Mouse (Mus musculus) testis, postnatal 10 days (tissue): ENCODE measurements around the gene Plxnd1.

Experiments
- DNase-seq: peaks from one replicate; pipeline ENCODE4 v3.0.0; 2021; ENCODE audit warnings: low spot score

Plxnd1 gene

DNA sequence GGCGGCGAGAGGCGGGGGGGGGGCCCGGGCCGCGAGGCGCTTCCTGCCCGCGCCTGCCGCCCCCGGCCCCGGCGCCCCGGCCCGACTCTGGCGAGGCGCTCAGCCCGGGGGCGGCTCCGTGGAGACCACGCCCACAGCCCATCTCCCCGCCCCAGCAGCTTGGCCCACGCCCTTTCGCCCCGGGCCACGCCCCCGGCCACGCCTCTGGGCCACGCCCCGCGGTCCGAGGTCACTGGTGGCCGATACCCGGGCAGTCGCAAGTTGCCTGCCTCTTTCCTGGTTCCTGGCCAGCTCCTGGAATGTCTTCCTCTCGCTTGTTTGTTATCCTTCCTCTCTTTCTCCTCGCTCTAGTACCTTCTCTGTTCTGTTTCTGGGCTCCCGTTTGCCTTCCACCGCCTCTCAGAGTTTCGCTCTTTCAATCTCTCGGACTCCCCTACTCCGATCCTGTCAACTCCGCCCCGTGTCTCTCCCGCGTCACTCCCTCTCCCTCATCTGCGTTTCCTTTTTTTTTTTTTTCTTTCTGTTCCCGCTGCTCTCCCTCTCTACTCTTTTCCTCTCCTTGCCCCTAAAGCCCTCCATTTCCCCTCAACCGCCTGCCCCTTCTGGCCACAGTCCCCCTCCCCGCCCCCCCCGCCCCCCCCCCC is at the start of gene Plxnd1:
Gene Plxnd1, minus strand, starts transcription at position 129 of the 644 bp plus-strand sequence.
- DNase-seq = peak; percentile 97

DNA sequence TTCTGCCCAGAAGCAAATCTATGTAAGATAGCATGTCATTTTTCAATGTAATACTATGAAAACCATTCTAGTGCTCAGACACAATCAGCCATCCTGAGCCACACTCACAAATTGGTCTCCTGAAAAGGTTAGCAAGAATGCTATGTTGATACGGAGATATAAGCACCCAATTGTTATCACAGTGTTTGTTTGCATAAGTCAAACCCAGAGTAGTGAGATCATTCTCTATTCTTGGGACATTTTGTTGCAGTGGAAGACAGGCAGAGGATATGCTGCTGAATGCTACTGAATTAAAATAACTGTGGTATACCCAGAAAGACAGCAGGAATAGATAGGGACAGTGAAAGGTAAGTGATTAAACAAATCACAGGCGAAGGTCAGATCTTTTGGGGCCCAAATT is 49.2 kb upstream of the Plxnd1 start:
- DNase-seq = no peak

DNA sequence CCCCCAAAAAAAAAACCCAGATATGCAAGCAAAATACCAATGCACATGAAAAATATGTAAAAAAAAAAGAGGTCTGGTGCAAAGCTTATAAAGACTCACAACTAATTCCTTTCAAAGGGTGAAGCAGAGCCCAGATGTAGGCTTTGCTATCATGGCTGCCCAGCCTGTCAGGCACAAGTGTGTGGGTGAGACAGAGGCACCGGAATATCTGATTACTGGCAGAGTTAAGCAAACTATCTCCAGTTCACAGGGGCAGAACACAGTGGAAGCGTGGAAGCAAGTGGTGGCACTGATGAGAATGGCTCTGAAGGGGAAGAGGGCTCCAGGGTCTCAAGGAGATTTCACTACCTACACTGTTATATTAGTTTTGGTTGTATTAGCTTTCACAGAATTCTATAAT is 43.4 kb upstream of the Plxnd1 start:
- DNase-seq = no peak

DNA sequence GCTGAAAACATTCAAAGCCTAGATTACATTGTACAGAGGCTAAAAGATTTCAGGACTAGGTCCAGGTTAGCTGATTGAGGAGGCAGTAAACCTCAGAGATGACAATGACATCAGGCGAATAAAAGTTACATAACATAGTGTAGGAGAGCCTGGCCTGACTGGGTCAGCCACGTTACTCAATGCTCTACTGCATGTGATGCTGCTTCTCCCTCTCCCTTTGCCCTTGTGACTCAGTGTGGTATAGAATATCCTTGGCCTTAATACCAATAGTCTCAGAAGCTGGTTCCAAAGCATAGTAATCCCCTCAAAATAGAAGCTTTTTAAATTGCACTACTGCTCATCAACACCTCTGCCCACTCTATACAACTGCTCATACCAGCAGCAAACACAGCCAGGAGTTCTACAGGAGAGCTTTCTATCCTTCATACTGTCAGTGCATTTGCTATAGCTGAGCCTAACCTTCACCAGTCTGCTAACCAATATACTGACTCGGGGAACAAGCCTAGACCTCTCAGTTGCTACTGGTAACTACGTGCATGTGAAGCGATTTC is 42.6 kb upstream of the Plxnd1 start:
- DNase-seq = no peak

DNA sequence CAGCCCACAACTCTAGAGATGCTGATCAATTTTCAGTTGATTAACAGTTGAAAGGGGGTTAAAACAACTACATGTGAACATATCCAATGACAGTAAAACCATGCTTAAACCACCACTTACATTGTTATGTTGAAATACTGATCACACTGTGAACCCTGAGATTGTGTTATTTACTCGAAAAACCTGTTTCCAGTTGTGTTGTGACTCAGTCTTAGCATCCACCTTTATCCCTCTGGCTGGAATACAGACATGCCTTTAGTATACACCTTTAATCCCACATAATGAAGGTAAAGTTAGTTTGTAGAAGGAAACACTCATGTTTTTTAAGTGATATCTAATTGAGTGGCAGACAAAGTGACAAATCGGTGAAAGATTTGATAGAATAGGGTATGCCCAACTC is 41.8 kb upstream of the Plxnd1 start:
- DNase-seq = no peak

DNA sequence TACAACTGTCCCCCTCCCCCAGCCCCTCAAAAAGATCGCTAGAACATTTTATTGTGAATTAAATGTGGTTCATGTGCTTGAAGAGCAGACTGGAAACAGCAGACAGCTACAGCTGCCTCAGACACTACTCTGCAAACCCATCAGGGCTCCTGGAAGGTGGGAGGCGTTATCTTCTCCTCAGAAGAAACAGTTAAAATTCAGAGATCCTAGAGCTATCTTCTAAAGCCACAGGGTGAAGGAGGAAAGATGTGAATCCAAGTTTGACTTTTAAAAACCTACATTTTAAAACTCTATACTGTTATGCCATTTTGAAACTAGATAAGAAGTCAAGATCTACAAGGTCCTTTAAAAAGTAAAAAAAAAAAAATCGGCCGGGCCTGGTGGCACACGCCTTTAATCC is 36.2 kb upstream of the Plxnd1 start:
- no peak for DNase-seq

DNA sequence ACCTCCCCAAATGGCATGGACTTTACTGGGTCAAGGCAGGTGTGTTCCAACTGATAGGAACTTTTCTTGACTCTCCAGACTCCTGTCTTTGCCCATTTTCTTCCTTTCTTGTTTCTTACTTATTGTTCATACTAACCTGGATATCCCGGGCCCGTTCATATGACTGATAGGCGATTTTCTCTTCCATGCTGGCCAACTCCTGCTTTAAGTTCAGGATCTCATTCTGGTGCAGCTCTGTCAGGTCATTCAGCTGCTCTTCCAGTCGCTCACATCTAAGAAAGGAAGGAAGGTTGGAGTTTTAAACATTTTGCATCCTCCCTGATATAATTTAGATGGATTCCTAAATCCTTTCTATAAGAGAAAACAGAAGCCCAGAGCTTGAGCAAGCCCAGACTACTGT is 29.9 kb upstream of the Plxnd1 start:
- no peak for DNase-seq

DNA sequence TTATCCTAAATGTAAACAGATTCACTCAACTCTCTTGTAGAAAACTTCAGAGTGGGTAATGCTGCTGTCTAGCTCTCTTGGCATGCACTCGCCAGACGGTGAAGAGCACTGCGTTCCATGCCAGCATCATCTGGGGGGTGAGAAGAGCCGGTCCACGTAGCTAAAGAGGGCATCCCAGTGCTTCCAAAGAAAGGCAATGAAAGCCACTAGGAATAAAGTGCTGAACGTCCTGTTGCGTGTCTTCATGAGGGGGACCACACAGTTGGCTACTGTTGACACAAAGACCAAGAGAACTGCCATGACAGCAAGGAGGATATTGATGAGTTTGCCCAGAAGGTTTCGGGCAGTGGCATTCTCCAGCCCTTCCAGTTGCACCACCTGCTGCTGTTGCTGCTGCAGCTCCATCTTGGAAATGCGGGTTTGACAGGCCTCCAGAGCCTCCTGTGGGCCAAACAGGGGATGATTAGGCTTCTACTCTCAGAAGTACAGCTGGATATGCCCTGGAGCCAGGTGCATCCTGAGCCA is 27.2 kb upstream of the Plxnd1 start:
- DNase-seq = no peak

DNA sequence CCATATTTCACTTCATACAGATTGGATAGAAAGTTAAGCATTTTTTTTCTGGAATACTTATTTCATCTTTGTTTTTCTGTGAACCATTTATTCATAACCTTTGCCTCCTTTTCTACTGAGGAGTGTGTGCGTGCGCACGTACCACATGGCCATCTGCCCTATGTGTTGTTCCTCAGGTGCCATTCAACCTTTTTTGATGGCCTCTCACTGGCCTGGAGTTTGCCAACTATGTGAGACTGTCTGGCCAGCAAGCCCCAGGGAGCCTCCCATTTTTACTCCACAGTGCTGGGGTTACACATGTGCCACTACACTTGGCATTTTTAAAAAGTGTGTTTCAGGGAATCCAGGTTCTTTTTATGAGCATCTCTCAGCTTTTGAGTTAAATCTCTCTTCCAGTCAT is 21.1 kb upstream of the Plxnd1 start:
- DNase-seq = no peak

DNA sequence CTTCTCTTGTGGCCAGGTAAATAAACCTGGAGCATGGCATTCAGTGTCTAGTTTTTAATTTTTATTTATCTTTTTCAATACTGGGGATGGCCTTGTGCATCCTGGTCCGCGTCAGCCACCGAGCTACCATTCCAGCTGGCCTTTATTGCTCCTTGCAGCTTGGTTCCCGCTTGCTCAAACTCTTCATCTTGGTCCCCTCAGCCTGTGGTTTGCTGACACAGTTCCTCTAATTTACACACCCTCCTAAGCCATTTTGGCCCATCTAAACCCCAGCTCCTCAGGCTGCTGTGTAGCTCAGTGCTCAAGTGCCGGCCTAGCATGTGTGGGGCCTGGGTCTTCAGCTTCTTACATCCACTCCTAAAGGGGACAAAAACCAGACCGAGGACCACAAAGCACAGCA is 19.3 kb upstream of the Plxnd1 start:
- no peak for DNase-seq

DNA sequence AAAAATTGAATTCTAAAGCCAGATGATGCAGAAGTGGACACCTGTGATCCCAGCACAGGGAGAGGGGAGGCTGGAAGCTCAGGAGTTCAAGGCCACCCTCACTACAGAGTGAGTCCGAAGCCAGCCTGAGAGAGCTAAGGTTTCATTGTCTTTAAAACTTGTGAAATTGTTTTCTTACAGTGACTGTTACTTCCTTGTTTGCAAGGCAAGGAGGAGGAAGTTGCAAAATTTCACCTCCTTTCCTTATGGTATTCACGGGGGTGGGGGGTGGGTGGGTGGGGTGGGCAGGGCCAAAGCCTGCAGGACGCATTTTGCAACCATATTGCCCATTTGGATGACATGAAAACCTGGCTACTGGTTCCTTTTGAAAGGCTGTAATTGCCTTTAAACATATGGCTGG is 18.9 kb upstream of the Plxnd1 start:
- no peak for DNase-seq

DNA sequence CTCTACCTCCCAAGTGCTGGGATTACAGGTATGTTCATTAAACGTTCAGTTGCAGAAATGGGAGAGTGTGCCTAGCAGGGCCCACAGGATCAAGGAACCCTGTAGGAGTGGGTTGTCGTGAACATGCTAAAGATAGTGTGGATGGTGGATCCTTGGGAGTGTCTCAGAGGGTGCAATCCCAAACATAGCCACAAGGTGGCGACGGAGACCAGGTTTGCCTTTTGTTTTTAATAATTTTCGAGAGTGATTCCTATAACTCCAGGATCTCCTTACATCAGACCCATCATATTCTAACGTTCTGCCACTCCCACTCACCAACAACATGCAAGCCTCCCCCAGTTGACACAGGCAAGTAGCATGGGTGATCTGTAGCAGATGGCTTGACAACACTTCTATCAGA is 15.7 kb upstream of the Plxnd1 start:
- peak; percentile 93 for DNase-seq

DNA sequence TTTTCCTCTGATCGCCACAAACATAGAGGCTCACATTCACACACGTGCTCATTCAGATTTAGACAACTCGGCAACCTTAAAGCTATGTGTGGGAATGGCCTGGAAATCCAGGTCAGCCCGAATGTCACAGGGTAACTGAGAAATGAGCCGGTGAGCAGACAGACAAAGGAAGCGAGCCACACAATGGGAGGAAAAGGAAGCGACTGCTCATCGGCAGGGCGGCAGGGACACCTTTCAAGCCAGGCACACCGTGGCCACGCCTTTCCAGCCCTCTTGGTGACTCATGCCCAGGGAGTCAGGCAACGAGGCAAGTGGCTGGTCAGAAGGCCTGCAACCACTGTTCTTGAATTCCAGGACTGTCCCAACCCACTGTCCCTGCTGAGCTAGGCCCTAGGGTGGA is 14.6 kb upstream of the Plxnd1 start:
- peak; percentile 49 for DNase-seq

DNA sequence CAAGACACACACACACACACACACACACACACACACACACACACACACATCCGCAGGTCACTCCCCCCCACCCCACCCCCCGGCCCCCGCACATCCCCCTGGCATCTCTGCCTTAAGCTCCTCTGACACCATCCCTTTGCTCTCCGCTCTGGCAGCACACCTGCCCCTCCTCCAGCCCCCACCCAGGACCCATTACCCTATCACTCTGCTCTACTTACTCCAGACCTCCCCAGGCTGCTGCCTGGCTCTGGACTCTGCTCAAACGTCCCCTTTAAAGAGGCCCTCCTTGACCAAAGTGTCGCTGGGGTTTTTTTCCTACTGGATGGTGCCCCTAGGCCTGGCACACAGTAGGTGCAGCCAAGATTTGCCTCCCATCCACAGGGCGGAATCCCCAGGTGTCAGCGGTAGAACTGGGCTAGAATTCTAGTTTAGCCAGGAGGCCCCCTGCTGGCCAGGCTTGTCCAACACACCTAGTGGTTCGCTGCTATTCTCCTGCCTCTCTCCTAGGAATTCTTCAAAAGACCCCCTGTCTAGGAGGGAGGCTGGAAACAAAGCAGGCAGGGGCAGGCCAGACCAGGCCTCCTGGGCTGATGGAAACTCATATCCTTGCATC is 12.9 kb upstream of the Plxnd1 start:
- peak; percentile 86 for DNase-seq

DNA sequence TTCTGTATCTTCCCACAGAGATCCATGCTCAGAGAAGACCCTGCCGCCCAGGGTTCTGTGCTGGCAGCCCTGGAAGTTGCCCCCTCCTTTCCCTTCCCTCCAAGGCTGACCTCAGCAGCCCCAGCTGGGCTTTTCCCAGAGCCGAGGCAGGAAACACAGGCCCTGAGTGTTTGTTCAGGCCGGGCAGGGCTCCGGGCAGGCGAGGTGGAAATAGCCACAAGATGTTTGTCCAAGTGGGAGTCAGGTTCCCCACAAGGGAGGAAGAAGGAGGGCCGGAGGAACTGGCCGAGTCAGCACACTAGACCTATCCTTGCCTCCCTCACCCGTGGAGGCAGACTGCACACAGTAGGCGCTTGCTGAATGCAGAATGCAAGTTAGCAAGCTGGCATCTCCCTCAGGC is 11.9 kb upstream of the Plxnd1 start:
- DNase-seq = peak; percentile 46

DNA sequence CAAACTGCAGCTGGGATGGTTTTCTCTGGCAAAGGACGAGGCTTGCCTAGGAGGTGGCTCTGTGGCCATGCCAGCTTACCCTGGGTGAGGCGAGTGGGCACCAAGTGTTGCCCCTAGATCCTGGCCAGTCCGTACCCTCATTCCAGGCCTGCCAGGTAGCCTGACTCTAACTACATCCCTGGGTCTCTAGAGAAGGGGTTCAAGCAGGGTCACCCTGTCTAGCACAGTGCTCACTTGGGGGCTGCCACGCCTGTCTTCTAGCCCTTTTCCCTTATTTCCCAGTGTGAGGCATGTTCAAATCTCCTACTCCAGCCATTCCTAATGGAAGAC is 11.1 kb upstream of the Plxnd1 start:
- no peak for DNase-seq

DNA sequence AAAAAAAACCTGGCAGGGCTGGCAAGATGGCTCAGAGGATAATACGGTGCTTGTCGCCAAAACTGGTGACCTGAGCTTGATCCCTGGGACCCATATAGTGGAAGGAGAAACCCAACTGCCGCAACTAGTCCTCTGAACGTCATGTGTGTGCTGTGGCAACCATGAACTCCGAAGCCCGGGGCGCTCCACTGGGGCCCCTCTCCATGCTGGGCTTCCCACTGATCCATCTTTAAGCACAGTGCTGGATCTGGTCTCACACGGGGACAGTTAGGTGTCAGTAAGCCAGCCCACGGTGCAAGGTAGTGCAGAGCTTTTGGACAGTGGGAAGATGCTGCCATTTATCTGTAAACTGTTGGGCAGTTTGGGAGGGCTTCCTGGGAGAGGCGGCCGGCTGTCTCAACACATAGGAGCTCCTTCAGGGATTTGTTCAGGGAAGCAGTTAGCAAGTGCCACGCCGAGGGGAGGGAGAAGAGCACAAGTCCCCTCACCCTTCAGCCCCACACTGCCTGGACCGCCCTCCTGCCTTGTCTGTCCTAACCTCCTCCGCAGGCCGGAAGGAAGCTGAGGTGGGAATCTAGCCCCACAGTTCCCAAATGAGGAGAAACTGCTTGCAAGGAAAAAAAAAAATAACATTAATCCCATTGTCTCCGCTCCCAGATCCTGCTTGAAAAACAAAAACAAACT is 10.6 kb upstream of the Plxnd1 start:
- peak; percentile 42 for DNase-seq

DNA sequence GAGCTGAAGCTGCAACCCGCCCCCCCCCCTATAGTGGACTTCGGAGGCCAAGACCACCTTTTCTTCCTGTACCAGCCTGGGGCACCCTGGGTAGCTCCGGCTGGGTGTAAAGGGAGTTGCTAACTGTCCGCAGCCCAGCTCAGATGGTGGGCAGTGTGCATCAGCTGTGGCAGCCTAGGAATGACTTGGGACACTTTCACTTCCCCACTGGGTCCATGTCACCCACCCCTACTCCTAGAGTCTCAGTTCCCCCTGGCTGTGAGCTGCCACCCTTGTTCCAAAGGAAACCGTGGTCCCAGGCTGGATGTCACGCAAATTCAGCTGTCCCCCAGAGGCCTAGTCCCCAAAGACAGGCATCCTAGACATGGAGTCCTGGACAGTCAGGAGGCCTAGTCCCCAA is 9.9 kb upstream of the Plxnd1 start:
- DNase-seq = peak; percentile 37

DNA sequence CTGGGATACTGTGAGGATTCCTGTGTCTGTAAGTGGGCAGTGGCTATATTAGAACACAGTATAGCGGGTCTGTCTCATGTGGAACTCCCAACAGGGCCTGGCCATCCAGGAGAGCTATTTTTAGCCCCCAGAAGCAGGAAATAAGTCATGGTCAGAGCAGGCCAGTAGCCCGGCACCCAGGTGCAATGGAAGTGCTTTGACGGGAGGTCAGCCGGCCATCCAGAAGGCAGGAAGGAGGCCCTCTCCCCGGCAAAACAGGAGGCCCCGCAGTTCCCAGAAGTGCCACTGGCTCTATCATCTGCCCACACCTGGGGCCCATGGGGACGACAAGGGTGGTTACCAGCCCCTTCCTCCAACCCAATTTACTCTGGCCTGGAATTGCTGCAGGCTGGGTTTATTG is 9.3 kb upstream of the Plxnd1 start:
- peak; percentile 37 for DNase-seq

DNA sequence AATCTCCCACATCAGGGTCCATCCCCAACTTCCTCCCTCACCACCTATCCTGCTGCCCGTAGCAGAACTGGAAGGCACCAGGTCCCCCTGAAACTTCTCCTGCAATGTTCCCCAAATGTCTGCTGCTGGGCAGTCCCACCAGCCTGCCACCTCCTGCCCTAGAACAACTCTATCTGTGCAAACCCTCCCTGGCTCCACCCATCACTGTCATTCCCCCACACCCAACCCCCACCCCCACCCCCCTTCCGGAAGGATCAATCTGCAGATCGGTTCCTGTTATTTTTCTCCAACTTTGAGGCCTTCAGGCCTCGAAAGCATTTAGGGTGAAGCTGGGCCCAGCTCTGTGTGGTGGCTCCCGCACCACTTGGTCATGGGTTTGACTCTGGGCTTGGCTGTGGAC is 8.7 kb upstream of the Plxnd1 start:
- no peak for DNase-seq

DNA sequence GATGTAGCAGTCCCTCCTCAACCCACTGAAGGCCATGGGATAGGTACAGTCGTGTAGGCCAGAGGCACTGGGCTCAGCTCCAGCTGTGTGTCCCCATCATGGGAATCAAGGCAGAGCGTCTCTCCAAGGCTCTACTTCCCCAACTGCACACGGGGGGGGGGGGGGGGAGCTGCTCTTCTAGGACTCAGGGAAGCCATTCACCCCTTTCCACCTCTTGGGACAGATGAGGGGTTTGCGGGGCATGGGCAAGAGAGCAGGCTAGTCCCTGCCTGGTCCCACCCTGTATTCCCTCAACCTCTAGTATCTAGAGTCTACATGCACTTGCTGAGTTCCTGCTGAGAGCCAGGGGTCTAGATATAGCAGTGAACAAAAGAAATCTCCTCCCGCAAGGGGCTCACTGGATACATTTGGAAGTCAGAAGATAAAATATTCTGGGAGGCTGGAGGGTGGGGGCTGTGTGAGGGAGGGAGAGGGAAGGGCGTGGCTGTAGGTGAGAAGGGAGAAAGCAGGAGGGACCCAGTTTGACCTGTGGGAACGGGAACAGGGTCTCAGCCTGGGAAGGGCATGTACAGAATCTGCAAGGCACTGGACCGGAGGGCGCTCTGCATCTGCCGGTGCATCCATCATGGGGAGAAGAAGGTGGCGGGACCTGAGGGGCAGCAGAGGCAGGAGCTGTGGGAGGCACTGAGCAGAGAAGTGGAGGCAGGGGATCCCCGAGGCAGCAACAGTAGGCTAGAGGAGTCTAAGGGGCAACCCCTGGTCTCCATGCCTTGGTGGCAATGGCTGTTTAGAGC is 7.7 kb upstream of the Plxnd1 start:
- no peak for DNase-seq

DNA sequence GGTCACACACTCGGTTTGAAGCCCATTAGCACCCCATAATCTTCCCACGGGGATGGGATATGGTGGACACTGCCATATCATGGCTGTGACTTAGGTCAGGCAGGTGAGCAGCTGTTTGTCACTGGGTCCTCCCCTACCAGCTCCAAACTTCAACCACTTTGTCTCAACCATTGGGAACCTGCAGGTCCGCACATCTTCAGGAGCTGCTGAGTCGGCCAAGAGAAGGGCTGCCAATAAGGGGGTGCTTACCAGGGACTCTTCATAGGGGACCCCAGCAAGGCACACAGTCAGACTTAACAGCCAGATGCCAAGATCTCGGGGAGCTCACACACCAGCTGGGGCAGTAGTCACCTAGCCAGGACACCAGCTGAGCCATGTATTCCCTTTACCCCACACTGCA is 6.0 kb upstream of the Plxnd1 start:
- no peak for DNase-seq

DNA sequence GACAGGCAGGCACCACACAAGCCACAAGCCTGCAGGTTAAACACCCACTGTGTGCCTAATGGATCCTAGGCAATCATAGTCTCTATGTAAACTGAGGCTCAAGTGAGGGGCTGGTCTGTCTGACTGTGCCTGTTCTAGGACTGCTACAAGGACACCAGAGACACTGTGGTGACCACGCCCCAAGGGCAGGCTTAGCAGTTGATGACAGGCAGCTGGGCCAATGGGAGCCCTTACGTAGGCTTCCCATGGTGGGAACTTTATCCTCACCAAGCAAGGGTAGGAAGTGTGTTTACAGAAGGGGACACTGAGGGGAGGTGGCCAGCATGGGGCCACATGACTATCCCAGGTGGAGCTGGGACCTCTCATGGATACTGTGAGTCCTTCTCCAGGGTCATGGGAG is 4.4 kb upstream of the Plxnd1 start:
- DNase-seq = no peak
